Mouse (Mus musculus): ENCODE measurements at regions not wholly inside any gene's neighbourhood (a gene's known extent, or its start where the extent isn't known, plus 50 kb on each side); places are given as distances from the start of the nearest gene placed in this dataset.

GRCm38 (mm10) chr1:7823969-7824368, 3016.3 kb downstream of the Gm37988 start:
- no peak overlapping the region for H3K9ac ChIP-seq (ENCODE audit: low read length)
- H3K4me1 ChIP-seq (ENCODE audit: control insufficient read depth, insufficient read depth, low read length): no peaks in the 10 kb centered on the region
- no peak overlapping the region for H3K4me2 ChIP-seq
- H3K36me3 ChIP-seq (ENCODE audit: control insufficient read depth, insufficient read depth, low read length): no peaks in the 10 kb centered on the region
- H3K9me3 ChIP-seq (ENCODE audit: control insufficient read depth, low read length): no peaks in the 10 kb centered on the region
- H3K4me3 ChIP-seq (ENCODE audit: low read depth, low read length): no peak overlapping the region
- ATAC-seq (ENCODE audit: low FRiP score) (no peak), DNase-seq (ENCODE audit: low spot score, missing footprints) (no peak)
- no peak overlapping the region for H3K27ac ChIP-seq (ENCODE audit: low read depth, low read length)
- H3K27me3 ChIP-seq (ENCODE audit: control insufficient read depth, insufficient read depth, low read length): no peaks in the 10 kb centered on the region
- 83% methylated on average over 2 of the region's 2 CpGs for WGBS
